Mouse (Mus musculus) lung, postnatal 0 days (tissue): ENCODE measurements around the gene Zscan21.

ENCODE experiments used
- CTCF ChIP-seq: IDR thresholded peaks from 2 replicates; pipeline ENCODE4 v1.5.1; 2016; ENCODE audit warnings: antibody characterized with exemption, mild to moderate bottlenecking
- EP300 ChIP-seq: IDR thresholded peaks from 2 replicates; pipeline ENCODE4 v1.6.1; 2016; ENCODE audit warnings: antibody characterized with exemption, mild to moderate bottlenecking, control low read depth

- TF ChIP-seq CTCF (no peak), EP300 (peak; percentile 31; the same call in 1 of the 2 replicates)
Measured at GRCm38 (mm10) chr5:138084996-138085395, 31.7 kb upstream of the Zscan21 start, which contains the start of gene Zkscan1.
